Mouse (Mus musculus) MEL (cell line): ENCODE measurements around the gene Bub1b. TPM values are rescaled to one million over a fixed set of nuclear protein-coding genes. Genes with fewer than 3 reads are reported as not detected.

Source experiments
- DNase-seq: peaks from one replicate; pipeline ENCODE4 v3.0.0; 2011; ENCODE audit warnings: low read depth, low spot score
- H3K27ac ChIP-seq: 2 replicates; pipeline ENCODE4 v1.5.1; 2012; ENCODE audit warnings: low read depth, mild to moderate bottlenecking, control low read depth, low read length, moderate library complexity; ENCODE audit not compliant: control insufficient read depth
- H3K27me3 ChIP-seq, 2 experiments: fragments of 150-350 bp in 1 of 2; sonication (generic) in 1 of 2; 2 replicates each; pipeline ENCODE4 v1.6.1; 2012; ENCODE audit warnings: low read length in 2 of 2, mild to moderate bottlenecking in 2 of 2, improper control_type of control experiment in 1 of 2, moderate library complexity in 1 of 2; ENCODE audit not compliant: insufficient read depth in 2 of 2, control insufficient read depth in 1 of 2
- H3K36me3 ChIP-seq, 2 experiments: 2 replicates each; pipeline ENCODE4 v1.6.1; 2012 to 2014; ENCODE audit warnings: low read length in 2 of 2, improper control_type of control experiment in 1 of 2, inconsistent platforms in 1 of 2, mild to moderate bottlenecking in 1 of 2; ENCODE audit not compliant: insufficient read depth in 2 of 2, control insufficient read depth in 1 of 2
- H3K4me1 ChIP-seq, 2 experiments: fragments of 150-350 bp in 1 of 2; sonication (generic) in 1 of 2; 2 replicates each; pipeline ENCODE4 v1.6.1; 2012; ENCODE audit warnings: low read length in 2 of 2, improper control_type of control experiment in 1 of 2, mild to moderate bottlenecking in 1 of 2; ENCODE audit not compliant: insufficient read depth in 2 of 2, control insufficient read depth in 1 of 2
- H3K4me3 ChIP-seq, 2 experiments: fragments of 150-350 bp in 1 of 2; sonication (generic) in 1 of 2; 2 replicates each; pipeline ENCODE4 v1.5.1; 2012; ENCODE audit warnings: low read depth in 2 of 2, low read length in 2 of 2, mild to moderate bottlenecking in 2 of 2, moderate library complexity in 2 of 2, control low read depth in 1 of 2, improper control_type of control experiment in 1 of 2; ENCODE audit not compliant: control insufficient read depth in 1 of 2, insufficient read depth in 1 of 2
- H3K79me2 ChIP-seq: 2 replicates; pipeline ENCODE4 v1.6.1; 2012; ENCODE audit warnings: mild to moderate bottlenecking, low read length, moderate library complexity; ENCODE audit not compliant: control insufficient read depth, poor library complexity, insufficient read depth
- H3K9ac ChIP-seq: 2 replicates; pipeline ENCODE4 v1.6.1; 2012; ENCODE audit warnings: low read depth, mild to moderate bottlenecking, control low read depth, low read length, moderate library complexity; ENCODE audit not compliant: control insufficient read depth, poor library complexity, severe bottlenecking
- H3K9me3 ChIP-seq: fragments of 150-350 bp; sonication (generic); replicated peaks from 2 replicates; pipeline ENCODE4 v1.6.1; 2012; ENCODE audit warnings: mild to moderate bottlenecking, low read length, improper control_type of control experiment, moderate library complexity; ENCODE audit not compliant: insufficient read depth
- EP300 ChIP-seq, 2 experiments: IDR thresholded peaks; 2 replicates each; pipeline ENCODE4 v1.6.1; 2011; ENCODE audit warnings: improper control_type of control experiment in 2 of 2, low read length in 2 of 2, low read depth in 1 of 2, mild to moderate bottlenecking in 1 of 2
- GABPA ChIP-seq: IDR thresholded peaks from 2 replicates; pipeline ENCODE4 v1.6.1; 2012; ENCODE audit warnings: low read depth, mild to moderate bottlenecking, inconsistent platforms, low read length, improper control_type of control experiment, moderate library complexity
- HCFC1 ChIP-seq: IDR thresholded peaks from 2 replicates; pipeline ENCODE4 v1.6.1; 2012; ENCODE audit warnings: low read depth, mild to moderate bottlenecking, inconsistent platforms, low read length, improper control_type of control experiment, moderate library complexity
- MAX ChIP-seq: IDR thresholded peaks from 2 replicates; pipeline ENCODE4 v1.6.1; 2011; ENCODE audit warnings: low read length, improper control_type of control experiment
- MAZ ChIP-seq: IDR thresholded peaks from 2 replicates; pipeline ENCODE4 v1.6.1; 2012; ENCODE audit warnings: low read depth, mild to moderate bottlenecking, inconsistent platforms, low read length, improper control_type of control experiment
- MEF2A ChIP-seq: IDR thresholded peaks from 2 replicates; pipeline ENCODE4 v1.6.1; 2014; ENCODE audit warnings: low read depth, mild to moderate bottlenecking, inconsistent platforms, low read length, improper control_type of control experiment; ENCODE audit not compliant: poor library complexity, insufficient replicate concordance, severe bottlenecking; ENCODE audit errors: extremely low read depth
- MXI1 ChIP-seq: IDR thresholded peaks from 2 replicates; pipeline ENCODE4 v1.6.1; 2011; ENCODE audit warnings: mild to moderate bottlenecking, low read depth, low read length, improper control_type of control experiment
- POLR2AphosphoS5 ChIP-seq: IDR thresholded peaks from 2 replicates; pipeline ENCODE4 v1.6.1; 2012; ENCODE audit warnings: low read depth, borderline replicate concordance, mild to moderate bottlenecking, inconsistent platforms, low read length, moderate library complexity, mixed read lengths
- RAD21 ChIP-seq: IDR thresholded peaks from 2 replicates; pipeline ENCODE4 v1.6.1; 2011; ENCODE audit warnings: mild to moderate bottlenecking, low read depth, low read length, improper control_type of control experiment
- SIN3A ChIP-seq: IDR thresholded peaks from 2 replicates; pipeline ENCODE4 v1.6.1; 2012; ENCODE audit warnings: low read length, improper control_type of control experiment, inconsistent platforms
- TAL1 ChIP-seq: IDR thresholded peaks from 2 replicates; pipeline ENCODE4 v1.6.1; 2012; ENCODE audit warnings: mild to moderate bottlenecking, inconsistent platforms, low read length, moderate library complexity, mixed read lengths
- TBP ChIP-seq: IDR thresholded peaks from 2 replicates; pipeline ENCODE4 v1.8.0; 2011; ENCODE audit warnings: low read depth, low read length, improper control_type of control experiment
- TCF12 ChIP-seq: IDR thresholded peaks from 2 replicates; pipeline ENCODE4 v1.6.1; 2014; ENCODE audit warnings: low read depth, mild to moderate bottlenecking, inconsistent platforms, low read length, improper control_type of control experiment, moderate library complexity
- UBTF ChIP-seq: IDR thresholded peaks from 2 replicates; pipeline ENCODE4 v1.6.1; 2012; ENCODE audit warnings: low read depth, mild to moderate bottlenecking, inconsistent platforms, low read length, improper control_type of control experiment, moderate library complexity, borderline replicate concordance; ENCODE audit not compliant: insufficient read depth
- ZC3H11A ChIP-seq: IDR thresholded peaks from 2 replicates; pipeline ENCODE4 v1.6.1; 2012; ENCODE audit warnings: low read depth, mild to moderate bottlenecking, inconsistent platforms, low read length, improper control_type of control experiment
- ZNF384 ChIP-seq: IDR thresholded peaks from 2 replicates; pipeline ENCODE4 v1.6.1; 2012; ENCODE audit warnings: low read depth, mild to moderate bottlenecking, inconsistent platforms, low read length, improper control_type of control experiment
- polyA plus RNA-seq, 2 experiments: library from polyadenylated mRNA; stranded (reverse) in 1 of 2; unstranded in 1 of 2; fragments of >175 nt in 1 of 2; fragments of >200 nt in 1 of 2; gene quantifications; 2 replicates each; pipeline versions ENCODE4 v1.2.1 to v1.2.4; 2012; ENCODE audit warnings: low replicate concordance in 2 of 2, low read depth in 1 of 2; ENCODE audit not compliant: insufficient read length in 2 of 2, insufficient read depth in 1 of 2, missing spikeins in 1 of 2
- total RNA-seq: library from RNA; depleted of rRNA; stranded (reverse); fragments of 300-350 nt; gene quantifications from 2 replicates; pipeline ENCODE4 v1.2.3, GENCODE M21; 2012

The Bub1b gene
- total and polyA plus RNA-seq, 3 experiments: 87.5 to 120 TPM; not detected in 1

DNA sequence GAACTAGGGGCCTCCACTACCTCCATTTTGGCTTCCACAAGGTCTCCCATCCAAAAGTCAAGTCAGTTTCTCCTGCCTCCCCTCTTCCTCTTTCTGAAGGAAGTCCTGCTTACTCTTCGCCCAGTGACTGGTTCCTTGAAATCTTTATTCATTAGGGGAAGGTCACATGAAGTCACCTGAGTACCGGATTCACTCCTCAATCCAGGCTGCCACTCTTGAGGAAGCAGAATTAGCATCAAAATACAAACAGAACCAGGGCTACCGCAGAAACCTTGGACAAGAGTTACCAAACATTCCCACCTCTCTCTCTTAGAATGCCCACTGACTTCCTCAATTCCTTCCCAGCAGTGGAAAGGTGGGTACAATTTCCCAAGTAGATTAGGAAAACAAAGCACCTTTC lies 10.3 kb upstream of the Bub1b start:
- no peak overlapping the region for H3K9ac ChIP-seq
- H3K27me3 ChIP-seq: peaks cover 0 to 1% of the 10 kb centered on the region in 2 experiments; a peak in 1 of 4 replicates
- TF ChIP-seq ZC3H11A (no peak), TAL1 (no peak), UBTF (no peak), RAD21 (no peak), EP300 (IDR thresholded peaks at IDR 0.05; ENCODE audit: low read depth in 1 of 2, low read length in 2 of 2) (no peak), MEF2A (no peak), TBP (no peak), MAZ (no peak), MXI1 (no peak), MAX (no peak)
- TF ChIP-seq, all 39 proteins: peak for 0
- H3K36me3 ChIP-seq: no peaks in the 10 kb centered on the region
- H3K79me2 ChIP-seq: no peaks in the 10 kb centered on the region
- H3K4me3 ChIP-seq: no peak overlapping the region
- no peaks in the 10 kb centered on the region for H3K9me3 ChIP-seq
- H3K27ac ChIP-seq: no peak overlapping the region
- DNase-seq: no peak
- no peaks in the 10 kb centered on the region for H3K4me1 ChIP-seq

DNA sequence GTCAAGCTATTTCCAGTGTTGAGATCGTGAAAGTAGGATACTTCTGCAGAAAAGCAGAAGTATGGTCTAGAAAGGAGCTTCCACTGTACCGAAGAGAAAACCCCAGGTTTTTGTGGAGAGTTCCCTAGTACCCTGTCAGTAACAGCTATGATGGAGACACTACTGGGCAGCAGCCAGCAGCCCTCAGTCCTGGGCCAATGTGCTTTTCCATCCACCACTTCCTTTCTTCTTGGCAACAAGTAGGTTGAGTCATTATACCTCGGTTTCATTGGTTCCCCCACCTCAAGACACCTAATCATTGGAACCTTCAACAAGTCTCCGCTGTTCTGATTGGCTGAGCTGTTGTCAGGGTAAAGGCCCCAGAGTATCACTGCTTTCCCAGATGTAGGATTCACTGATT lies 6.9 kb upstream of the Bub1b start:
- H3K9me3 ChIP-seq: no peaks in the 10 kb centered on the region
- H3K4me3 ChIP-seq: no peak overlapping the region
- no peaks in the 10 kb centered on the region for H3K36me3 ChIP-seq
- DNase-seq: peak; percentile 35
- no peak overlapping the region for H3K27ac ChIP-seq
- H3K79me2 ChIP-seq: no peaks in the 10 kb centered on the region
- no peaks in the 10 kb centered on the region for H3K4me1 ChIP-seq
- 0 out of 4 replicates have a peak, but pooled peaks cover 0 to 1% of the 10 kb centered on the region in 2 experiments for H3K27me3 ChIP-seq
- H3K9ac ChIP-seq: no peak overlapping the region
- TF ChIP-seq SIN3A: no peak
- TF ChIP-seq POLR2AphosphoS5: no peak
- TF ChIP-seq GABPA: no peak
- TF ChIP-seq HCFC1: no peak
- no peak for TF ChIP-seq RAD21
- TF ChIP-seq MAZ: no peak
- no peak for TF ChIP-seq ZNF384
- no peak for TF ChIP-seq TCF12
- TF ChIP-seq, all 39 proteins: peak for 0
